Mouse (Mus musculus): ENCODE results near the gene Lzic. TPM values are rescaled to one million over a fixed set of nuclear protein-coding genes. Genes with fewer than 3 reads are reported as not detected.
A peak's percentile ranks its signal among the peaks of the same experiment; 100 is the strongest.

Lzic gene
- polyA plus RNA-seq, 1 experiment from 2014 or later = 61.5 TPM

- no peak overlapping the region for H3K4me2 ChIP-seq (ENCODE audit: low read depth, severe bottlenecking)
- 96% methylated on average over 12 of the region's 12 CpGs for WGBS
- H3K36me3 ChIP-seq (ENCODE audit: control insufficient read depth, insufficient read depth, low read length) = peaks cover 22% of the 10 kb centered on the region
- no peak overlapping the region for H3K27ac ChIP-seq (replicated peaks; ENCODE audit: low read depth, low read length)
- 0 out of 2 replicates have a peak, but pooled peaks cover 4% of the 10 kb centered on the region for H3K4me1 ChIP-seq (ENCODE audit: control insufficient read depth, insufficient read depth, low read length)
- no peak overlapping the region for H3K9ac ChIP-seq (ENCODE audit: low read length)
- no peak overlapping the region for H3K4me3 ChIP-seq (ENCODE audit: low read depth, low read length)
- no peaks in the 10 kb centered on the region for H3K27me3 ChIP-seq (ENCODE audit: control insufficient read depth, insufficient read depth, low read length)
- ATAC-seq (ENCODE audit: insufficient number of reproducible peaks, low FRiP score, low TSS enrichment, low read depth) = no peak
- DNase-seq (ENCODE audit: low spot score) = no peak
- H3K9me3 ChIP-seq (ENCODE audit: control insufficient read depth, low read length) = no peaks in the 10 kb centered on the region
These were observed 2.7 kb downstream of the Lzic start for GRCm38 (mm10) chr4:149487729-149488128.

- Histone ChIP-seq H3K36me3 (ENCODE audit: control insufficient read depth, insufficient read depth, low read length) (peaks cover 31% of the 10 kb centered on the region), H3K9me3 (ENCODE audit: control insufficient read depth, low read length) (no peaks in the 10 kb centered on the region), H3K27me3 (ENCODE audit: control insufficient read depth, insufficient read depth, low read length) (no peaks in the 10 kb centered on the region), H3K27ac (replicated peaks; ENCODE audit: low read depth, low read length) (no peak overlapping the region), H3K4me3 (ENCODE audit: low read depth, low read length) (no peak overlapping the region), H3K4me2 (ENCODE audit: low read depth, severe bottlenecking) (no peak overlapping the region), H3K9ac (ENCODE audit: low read length) (no peak overlapping the region), H3K4me1 (ENCODE audit: control insufficient read depth, insufficient read depth, low read length) (0 out of 2 replicates have a peak, but pooled peaks cover 4% of the 10 kb centered on the region)
- 95% methylated on average over 14 of the region's 14 CpGs for WGBS
- ATAC-seq (ENCODE audit: insufficient number of reproducible peaks, low FRiP score, low TSS enrichment, low read depth) (no peak), DNase-seq (ENCODE audit: low spot score) (no peak)
These were observed 4.6 kb downstream of the Lzic start for GRCm38 (mm10) chr4:149489415-149490240.

- no peak overlapping the region for H3K4me2 ChIP-seq (ENCODE audit: low read depth, severe bottlenecking)
- H3K27me3 ChIP-seq (ENCODE audit: control insufficient read depth, insufficient read depth, low read length) = no peaks in the 10 kb centered on the region
- no peak overlapping the region for H3K9ac ChIP-seq (ENCODE audit: low read length)
- ATAC-seq (ENCODE audit: insufficient number of reproducible peaks, low FRiP score, low TSS enrichment, low read depth) = no peak
- no peaks in the 10 kb centered on the region for H3K9me3 ChIP-seq (ENCODE audit: control insufficient read depth, low read length)
- 0 out of 2 replicates have a peak, but pooled peaks cover 4% of the 10 kb centered on the region for H3K4me1 ChIP-seq (ENCODE audit: control insufficient read depth, insufficient read depth, low read length)
- H3K4me3 ChIP-seq (ENCODE audit: low read depth, low read length) = no peak overlapping the region
- H3K36me3 ChIP-seq (ENCODE audit: control insufficient read depth, insufficient read depth, low read length) = peaks cover 38% of the 10 kb centered on the region
- H3K27ac ChIP-seq (replicated peaks; ENCODE audit: low read depth, low read length) = no peak overlapping the region
- DNase-seq (ENCODE audit: low spot score) = no peak
- WGBS = 98% methylated on average over 3 of the region's 3 CpGs
These were observed 6.1 kb downstream of the Lzic start for GRCm38 (mm10) chr4:149491151-149491550.

GRCm38 (mm10) chr4:149496612-149497011 lies 11.6 kb downstream of the Lzic start:
- 68% methylated on average over 2 of the region's 2 CpGs for WGBS
- Histone ChIP-seq H3K27ac (replicated peaks; ENCODE audit: low read depth, low read length) (no peak overlapping the region), H3K4me3 (ENCODE audit: low read depth, low read length) (no peak overlapping the region), H3K9ac (ENCODE audit: low read length) (no peak overlapping the region), H3K36me3 (ENCODE audit: control insufficient read depth, insufficient read depth, low read length) (peaks cover 22% of the 10 kb centered on the region), H3K4me2 (ENCODE audit: low read depth, severe bottlenecking) (no peak overlapping the region), H3K27me3 (ENCODE audit: control insufficient read depth, insufficient read depth, low read length) (no peaks in the 10 kb centered on the region), H3K4me1 (ENCODE audit: control insufficient read depth, insufficient read depth, low read length) (no peaks in the 10 kb centered on the region), H3K9me3 (ENCODE audit: control insufficient read depth, low read length) (no peaks in the 10 kb centered on the region)
- DNase-seq (ENCODE audit: low spot score) = no peak
- peak; percentile 44; the same call in 1 of the 2 replicates for ATAC-seq (ENCODE audit: insufficient number of reproducible peaks, low FRiP score, low TSS enrichment, low read depth)

GRCm38 (mm10) chr4:149498901-149499300 lies 13.9 kb downstream of the Lzic start:
- Histone ChIP-seq H3K27ac (replicated peaks; ENCODE audit: low read depth, low read length) (no peak overlapping the region), H3K4me3 (ENCODE audit: low read depth, low read length) (no peak overlapping the region), H3K27me3 (ENCODE audit: control insufficient read depth, insufficient read depth, low read length) (no peaks in the 10 kb centered on the region), H3K4me2 (ENCODE audit: low read depth, severe bottlenecking) (no peak overlapping the region), H3K36me3 (ENCODE audit: control insufficient read depth, insufficient read depth, low read length) (peaks cover 18% of the 10 kb centered on the region), H3K4me1 (ENCODE audit: control insufficient read depth, insufficient read depth, low read length) (no peaks in the 10 kb centered on the region), H3K9ac (ENCODE audit: low read length) (no peak overlapping the region), H3K9me3 (ENCODE audit: control insufficient read depth, low read length) (no peaks in the 10 kb centered on the region)
- 88% methylated on average over 8 of the region's 8 CpGs for WGBS
- ATAC-seq (ENCODE audit: insufficient number of reproducible peaks, low FRiP score, low TSS enrichment, low read depth) (no peak), DNase-seq (ENCODE audit: low spot score) (no peak)

GRCm38 (mm10) chr4:149499790-149500189 lies 14.8 kb downstream of the Lzic start:
- H3K9ac ChIP-seq (ENCODE audit: low read length) = no peak overlapping the region
- H3K4me1 ChIP-seq (ENCODE audit: control insufficient read depth, insufficient read depth, low read length) = peaks cover 3% of the 10 kb centered on the region; the same call in 1 of the 2 replicates
- ATAC-seq (ENCODE audit: insufficient number of reproducible peaks, low FRiP score, low TSS enrichment, low read depth) (no peak), DNase-seq (ENCODE audit: low spot score) (no peak)
- no peak overlapping the region for H3K4me2 ChIP-seq (ENCODE audit: low read depth, severe bottlenecking)
- no peak overlapping the region for H3K27ac ChIP-seq (replicated peaks; ENCODE audit: low read depth, low read length)
- H3K4me3 ChIP-seq (ENCODE audit: low read depth, low read length) = no peak overlapping the region
- no peaks in the 10 kb centered on the region for H3K9me3 ChIP-seq (ENCODE audit: control insufficient read depth, low read length)
- no peaks in the 10 kb centered on the region for H3K27me3 ChIP-seq (ENCODE audit: control insufficient read depth, insufficient read depth, low read length)
- 92% methylated on average over 5 of the region's 5 CpGs for WGBS
- H3K36me3 ChIP-seq (ENCODE audit: control insufficient read depth, insufficient read depth, low read length) = peaks cover 12% of the 10 kb centered on the region; the same call in 1 of the 2 replicates

- WGBS = 73% methylated on average over 5 of the region's 5 CpGs
- no peak overlapping the region for H3K4me3 ChIP-seq (ENCODE audit: low read depth, low read length)
These were observed 19.3 kb downstream of the Lzic start for GRCm38 (mm10) chr4:149504363-149504762.

GRCm38 (mm10) chr4:149504858-149505257 lies 19.8 kb downstream of the Lzic start:
- no peak overlapping the region for H3K4me3 ChIP-seq (ENCODE audit: low read depth, low read length)
- 33% methylated on average over 3 of the region's 3 CpGs for WGBS
- H3K4me1 ChIP-seq (ENCODE audit: control insufficient read depth, insufficient read depth, low read length) = peaks cover 4% of the 10 kb centered on the region; the same call in 1 of the 2 replicates
- peak; percentile 30 for DNase-seq (ENCODE audit: low spot score)
- no peak overlapping the region for H3K9ac ChIP-seq (ENCODE audit: low read length)
- H3K9me3 ChIP-seq (ENCODE audit: control insufficient read depth, low read length) = no peaks in the 10 kb centered on the region
- H3K36me3 ChIP-seq (ENCODE audit: control insufficient read depth, insufficient read depth, low read length) = peaks cover 2% of the 10 kb centered on the region; the same call in 1 of the 2 replicates
- no peak overlapping the region for H3K4me2 ChIP-seq (ENCODE audit: low read depth, severe bottlenecking)
- ATAC-seq (ENCODE audit: insufficient number of reproducible peaks, low FRiP score, low TSS enrichment, low read depth) = no peak; the same call in 1 of the 2 replicates
- peak overlapping the region; percentile 60 for H3K27ac ChIP-seq (replicated peaks; ENCODE audit: low read depth, low read length)
- H3K27me3 ChIP-seq (ENCODE audit: control insufficient read depth, insufficient read depth, low read length) = no peaks in the 10 kb centered on the region

More at GRCm38 (mm10) chr4:149504363-149504762, 19.3 kb downstream of the Lzic start:
- no peak for ATAC-seq (ENCODE audit: insufficient number of reproducible peaks, low FRiP score, low TSS enrichment, low read depth)
- no peak overlapping the region for H3K9ac ChIP-seq (ENCODE audit: low read length)
- DNase-seq (ENCODE audit: low spot score) = no peak
- no peaks in the 10 kb centered on the region for H3K27me3 ChIP-seq (ENCODE audit: control insufficient read depth, insufficient read depth, low read length)
- H3K27ac ChIP-seq (replicated peaks; ENCODE audit: low read depth, low read length) = peak overlapping the region; percentile 60
- no peak overlapping the region for H3K4me2 ChIP-seq (ENCODE audit: low read depth, severe bottlenecking)
- H3K36me3 ChIP-seq (ENCODE audit: control insufficient read depth, insufficient read depth, low read length) = peaks cover 2% of the 10 kb centered on the region; the same call in 1 of the 2 replicates
- H3K4me1 ChIP-seq (ENCODE audit: control insufficient read depth, insufficient read depth, low read length) = peaks cover 4% of the 10 kb centered on the region; the same call in 1 of the 2 replicates
- H3K9me3 ChIP-seq (ENCODE audit: control insufficient read depth, low read length) = no peaks in the 10 kb centered on the region
